Mouse (Mus musculus): ENCODE measurements around the gene Zbtb48. TPM values are rescaled to one million over a fixed set of nuclear protein-coding genes. Genes with fewer than 3 reads are reported as not detected.
"Not testable (repeated sequence)": the region's sequence is repeated elsewhere in the genome, so short reads cannot be mapped to it uniquely, and the experiment has no call there.

Zbtb48 gene
- 10 to 100 TPM; 11.7 to 13.7 TPM for total RNA-seq (2021)

- peak; percentile 95 to 96 for DNase-seq
These were observed at the start of gene Zbtb48 for GRCm38 (mm10) chr4:152027524-152027923. Gene Zbtb48 (minus strand): TSS chr4:152027671.

GRCm38 (mm10) chr4:152077191-152077590, 49.7 kb upstream of the Zbtb48 start:
- DNase-seq = no peak

- no peak for DNase-seq
These were observed 47.1 kb upstream of the Zbtb48 start for GRCm38 (mm10) chr4:152074548-152074947.

- DNase-seq = no peak
These were observed 46.2 kb upstream of the Zbtb48 start for GRCm38 (mm10) chr4:152073715-152074114.

GRCm38 (mm10) chr4:152072655-152073054, 45.2 kb upstream of the Zbtb48 start:
- DNase-seq = no peak

- DNase-seq = peak in 1 of 2 experiments; percentile 61
These were observed 44.7 kb upstream of the Zbtb48 start, which contains the start of gene Plekhg5 for GRCm38 (mm10) chr4:152072121-152072601. Gene Plekhg5 (plus strand): TSS chr4:152072498.

GRCm38 (mm10) chr4:152070494-152071396, 43.3 kb upstream of the Zbtb48 start:
- DNase-seq = no peak

- DNase-seq = no peak
These were observed 41.8 kb upstream of the Zbtb48 start for GRCm38 (mm10) chr4:152069245-152069644.

GRCm38 (mm10) chr4:152068166-152068724, 40.8 kb upstream of the Zbtb48 start:
- DNase-seq = no peak

- no peak for DNase-seq
These were observed 39.8 kb upstream of the Zbtb48 start for GRCm38 (mm10) chr4:152067280-152067679.

GRCm38 (mm10) chr4:152062390-152063110, 35.1 kb upstream of the Zbtb48 start:
- DNase-seq = no peak

GRCm38 (mm10) chr4:152044609-152045008, 17.1 kb upstream of the Zbtb48 start:
- DNase-seq = no peak

- no peak for DNase-seq
These were observed 15.7 kb upstream of the Zbtb48 start for GRCm38 (mm10) chr4:152043171-152043570.

- DNase-seq = no peak
These were observed 14.6 kb upstream of the Zbtb48 start for GRCm38 (mm10) chr4:152041924-152042641.

GRCm38 (mm10) chr4:152039831-152040310, 12.4 kb upstream of the Zbtb48 start:
- DNase-seq = no peak

- peak; percentile 92 to 93 for DNase-seq
These were observed 11.7 kb upstream of the Zbtb48 start, which contains the start of gene Nol9 for GRCm38 (mm10) chr4:152038985-152039830. Gene Nol9 (plus strand): TSS chr4:152039321.

GRCm38 (mm10) chr4:152038225-152038984, 10.9 kb upstream of the Zbtb48 start, which contains the start of gene Tas1r1:
Gene Tas1r1 (minus strand): TSS chr4:152038568.
- DNase-seq = no peak

GRCm38 (mm10) chr4:152036464-152036863, 9.0 kb upstream of the Zbtb48 start:
- DNase-seq = not testable (repeated sequence)

- DNase-seq = no peak
These were observed 5.5 kb upstream of the Zbtb48 start for GRCm38 (mm10) chr4:152032922-152033321.

GRCm38 (mm10) chr4:152029997-152030396, 2.5 kb upstream of the Zbtb48 start:
- DNase-seq = no peak

Data from layer of hippocampus, postnatal 36 days (tissue).